Mouse (Mus musculus): ENCODE data around the gene Ctcf.

Ctcf gene

DNA sequence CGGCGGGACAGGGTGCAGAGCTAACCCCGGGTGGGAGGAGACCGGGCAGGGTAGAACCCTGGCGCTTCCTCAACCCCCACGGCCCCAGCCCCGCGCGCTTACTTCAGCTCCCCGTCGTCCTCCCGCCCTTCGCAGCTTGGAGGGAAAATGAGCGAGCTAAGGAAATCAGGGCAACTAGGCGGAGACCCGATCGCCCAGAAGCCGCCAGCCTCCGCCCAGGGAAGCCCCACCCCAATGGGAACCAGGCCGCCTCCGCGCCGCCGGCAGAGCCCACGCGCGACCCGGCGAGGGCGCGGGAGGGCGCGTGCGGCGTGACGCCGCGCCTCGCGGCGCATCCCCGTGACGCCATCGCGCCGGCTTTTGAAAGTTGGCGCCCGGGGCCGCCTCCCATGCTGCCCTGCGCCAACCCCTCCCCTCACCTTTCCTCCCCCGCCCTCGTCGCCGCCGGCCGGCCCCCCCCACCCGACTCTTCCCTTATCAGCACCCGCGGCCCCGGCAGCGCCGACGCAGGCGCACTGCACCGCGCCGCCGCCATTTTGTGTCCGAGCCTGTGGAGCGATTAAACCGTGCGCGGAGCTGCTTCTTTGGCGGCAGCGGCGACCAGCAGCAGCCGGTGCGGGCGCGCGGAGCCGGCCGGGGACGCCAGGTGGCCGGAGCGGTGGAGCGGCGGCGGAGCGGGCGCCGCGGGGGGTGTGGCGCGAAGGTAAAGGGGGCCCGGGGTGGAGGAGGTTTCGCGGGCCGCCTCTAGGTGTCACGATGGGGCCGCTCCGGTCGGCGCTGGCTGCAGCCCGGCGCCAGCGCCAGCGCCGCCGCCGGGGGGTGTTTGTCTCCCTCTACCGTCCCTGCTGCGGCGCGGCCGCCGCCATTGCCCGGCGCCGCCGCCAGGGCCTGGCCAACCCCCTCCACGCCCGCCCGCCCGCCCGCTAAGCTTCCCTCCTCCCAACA is at the start of gene Ctcf:
Gene Ctcf (plus strand): TSS at position 551 of the 945 bp plus-strand sequence.
- in situ Hi-C loops (cut with MboI; ENCODE audit: unreplicated experiment in 2 of 2): loop anchor here in 1 of 2 experiments (5.0 kb wide), 1 partner anchor 51 kb away; the partner anchor contains the start of gene Carmil2

DNA sequence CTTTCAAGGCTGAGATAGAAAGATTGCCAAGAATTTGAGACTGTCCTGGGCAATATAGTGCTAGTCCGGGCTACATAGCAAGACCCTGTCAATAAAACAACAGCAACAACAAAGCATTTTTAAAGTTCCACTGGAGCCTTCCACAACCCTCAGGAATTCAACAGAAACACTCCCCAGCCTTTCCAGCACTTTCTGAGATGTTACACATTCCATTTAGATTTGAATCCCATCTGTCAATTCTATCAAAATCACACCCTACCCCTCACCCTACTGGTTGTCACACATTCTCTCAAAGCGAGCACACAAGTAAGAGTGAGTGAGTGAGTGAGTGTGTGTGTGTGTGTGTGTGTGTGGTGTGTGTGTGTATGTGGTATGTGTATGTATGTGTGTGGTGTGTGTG is 43.9 kb upstream of the Ctcf start:
- in situ Hi-C loops (cut with MboI; ENCODE audit: unreplicated experiment in 2 of 2): no loop called here

DNA sequence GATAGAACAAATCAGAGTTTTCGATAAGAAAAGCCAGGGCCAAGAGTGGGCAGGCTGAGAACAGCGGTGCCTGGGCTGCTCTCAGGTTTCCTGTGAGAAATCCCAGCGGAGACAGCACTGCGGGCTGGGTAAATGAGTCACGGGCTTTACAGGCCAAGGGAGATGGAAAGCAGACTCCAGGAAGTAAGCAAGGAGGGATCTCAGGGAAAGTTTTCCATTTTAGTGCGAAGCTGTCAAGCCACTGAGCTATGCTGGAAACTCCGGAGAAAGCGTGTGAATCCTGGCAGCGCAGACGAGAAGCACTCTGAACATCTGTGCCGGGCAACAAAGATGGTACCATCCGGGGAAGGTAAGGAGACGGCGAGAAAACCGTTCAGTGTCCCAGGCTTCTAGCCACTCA is 42.5 kb upstream of the Ctcf start:
- in situ Hi-C loops (cut with MboI; ENCODE audit: unreplicated experiment in 2 of 2): no loop called here

DNA sequence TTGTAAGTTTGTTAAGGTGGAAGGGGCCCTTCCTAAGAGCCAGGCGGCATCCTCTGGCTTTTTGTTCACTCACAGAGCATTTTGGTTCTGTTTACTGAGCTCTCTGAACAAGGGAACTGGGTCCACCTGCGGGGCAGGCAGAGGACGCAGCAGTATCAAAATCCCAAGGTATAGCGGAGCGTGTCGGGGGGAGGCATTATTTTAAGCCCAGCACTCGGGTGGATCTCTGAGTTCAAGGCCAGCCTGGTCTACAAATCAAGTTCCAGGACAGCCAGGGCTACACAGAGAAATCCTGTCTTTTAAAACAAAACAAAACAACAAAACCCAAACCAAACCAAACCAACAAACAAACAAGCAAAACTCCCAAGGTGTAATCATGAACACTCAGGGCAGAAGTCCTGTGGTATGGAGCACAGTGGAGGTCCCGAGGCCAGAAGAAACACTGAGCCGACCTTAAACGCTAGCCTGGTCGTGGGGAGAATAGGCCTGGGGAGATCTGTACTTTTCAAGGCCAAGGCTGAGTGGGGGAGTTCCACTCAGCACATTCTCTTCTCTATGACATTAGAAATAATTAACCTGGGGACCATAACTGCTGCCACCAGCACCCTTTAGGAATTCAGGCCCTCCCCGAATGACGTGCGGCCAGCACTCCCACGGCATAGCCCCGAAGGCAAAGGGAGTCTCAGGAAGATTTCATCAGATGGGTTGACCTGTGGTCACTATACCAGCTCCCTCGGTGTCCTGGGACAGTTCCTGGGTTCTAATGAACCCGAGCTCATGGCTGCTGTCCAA is 41.7 kb upstream of the Ctcf start:
- in situ Hi-C loops (cut with MboI; ENCODE audit: unreplicated experiment in 2 of 2): loop anchor here (5.0 kb wide), 2 partner anchors 93 to 193 kb away; partner anchors contain the start of gene Carmil2 (in 1 of the 2)

DNA sequence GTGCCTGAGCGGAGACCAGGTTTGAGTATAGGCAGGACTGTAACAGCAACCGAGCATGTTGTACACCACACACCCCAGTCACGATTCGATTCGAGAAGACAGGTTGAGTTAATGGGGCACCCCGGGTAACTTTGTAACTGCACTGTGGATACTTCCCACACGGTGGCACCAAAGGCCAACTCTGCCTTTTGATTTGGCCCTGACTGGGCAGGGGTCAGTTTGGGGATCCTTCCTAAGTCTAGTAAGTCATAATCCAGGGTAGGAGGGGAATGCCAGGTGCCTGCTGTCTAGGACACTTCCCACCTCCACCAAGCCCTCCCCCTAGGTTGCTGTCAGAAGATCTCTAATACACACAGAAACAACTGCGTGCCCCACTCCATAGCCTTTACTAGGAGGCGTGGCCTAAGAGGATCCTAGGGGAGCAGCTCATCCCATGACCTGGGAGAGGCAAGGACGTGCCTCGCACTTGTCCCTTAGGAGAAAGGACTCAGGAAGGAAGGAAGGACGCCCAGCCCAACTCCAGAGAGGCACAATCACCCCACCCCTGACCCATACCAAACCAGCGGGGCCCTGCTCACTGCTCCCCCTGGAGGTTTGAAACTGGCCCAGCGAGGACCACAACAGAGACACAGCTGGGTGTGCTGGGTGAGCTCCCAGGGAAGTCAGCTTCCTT is 39.9 kb upstream of the Ctcf start:
- in situ Hi-C loops (cut with MboI; ENCODE audit: unreplicated experiment in 2 of 2): loop anchor here (5.0 kb wide), 2 partner anchors 91 to 191 kb away; partner anchors contain the start of gene Carmil2 (in 1 of the 2)

DNA sequence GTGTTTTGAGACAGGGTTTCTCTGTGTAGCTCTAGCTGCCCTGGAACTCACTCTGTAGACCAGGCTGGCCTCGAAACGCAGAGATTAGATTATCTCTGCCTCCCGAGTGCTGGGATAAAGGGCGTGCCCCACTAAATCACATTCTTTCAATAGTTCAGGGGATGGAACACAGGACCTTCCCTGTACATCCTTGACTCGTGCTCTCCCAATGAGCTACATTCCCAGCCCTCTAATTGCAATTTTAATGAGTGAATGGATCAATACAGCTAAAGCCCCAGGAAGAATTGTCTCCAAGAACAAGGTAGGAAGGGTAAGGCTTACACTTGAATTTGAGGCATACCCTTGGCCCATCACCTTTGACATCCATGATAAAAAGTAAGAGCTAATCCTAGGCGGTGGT is 37.6 kb upstream of the Ctcf start:
- in situ Hi-C loops (cut with MboI; ENCODE audit: unreplicated experiment in 2 of 2): loop anchor here (5.0 kb wide), 2 partner anchors 89 to 189 kb away; partner anchors contain the start of gene Carmil2 (in 1 of the 2)

DNA sequence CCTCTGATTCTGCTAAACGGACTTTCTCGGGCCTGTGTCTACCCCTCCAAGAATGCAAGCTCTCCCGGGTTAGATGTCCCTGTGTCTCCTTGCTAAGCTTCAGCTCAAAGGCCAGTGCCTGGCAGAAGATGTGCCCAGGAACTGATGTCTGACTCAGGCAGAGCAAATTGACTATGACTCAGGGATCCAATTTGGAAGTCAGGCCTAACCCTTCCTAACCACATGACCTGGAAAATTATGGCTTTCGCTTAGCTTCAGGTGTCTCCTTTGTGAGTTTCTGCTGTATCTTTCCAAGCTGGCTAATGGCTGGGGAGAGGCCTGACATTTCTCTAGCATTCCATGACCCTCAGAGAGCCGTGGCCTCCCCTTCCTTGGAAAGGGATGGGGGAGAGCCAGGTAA is 35.1 kb upstream of the Ctcf start:
- in situ Hi-C loops (cut with MboI; ENCODE audit: unreplicated experiment in 2 of 2): loop anchor here (10.0 kb wide), 2 partner anchors 334 to 454 kb away; partner anchors contain the start of genes Ctrl (in 1 of the 2), Nfatc3 (in 1 of the 2) and Psmb10 (in 1 of the 2)

DNA sequence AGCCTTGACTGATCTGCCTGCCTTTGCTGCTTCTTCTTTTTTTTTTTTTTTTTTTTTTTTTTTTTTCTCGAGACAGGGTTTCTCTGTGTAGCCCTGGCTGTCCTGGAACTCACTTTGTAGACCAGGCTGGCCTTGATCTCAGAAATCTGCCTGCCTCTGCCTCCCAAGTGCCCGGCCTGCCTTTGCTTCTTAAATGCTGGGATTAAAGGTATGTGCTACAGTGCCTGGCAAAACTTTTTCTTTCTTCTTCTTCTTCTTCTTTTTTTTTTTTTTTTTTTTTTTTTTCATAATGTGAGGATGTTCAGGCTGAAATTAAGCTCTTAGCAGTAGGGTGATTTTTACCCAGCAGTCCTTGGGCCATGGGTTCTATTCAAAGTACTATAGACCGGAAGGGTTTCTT is 33.8 kb upstream of the Ctcf start:
- in situ Hi-C loops (cut with MboI; ENCODE audit: unreplicated experiment in 2 of 2): loop anchor here (10.0 kb wide), 2 partner anchors 332 to 452 kb away; partner anchors contain the start of genes Ctrl (in 1 of the 2), Nfatc3 (in 1 of the 2) and Psmb10 (in 1 of the 2)

DNA sequence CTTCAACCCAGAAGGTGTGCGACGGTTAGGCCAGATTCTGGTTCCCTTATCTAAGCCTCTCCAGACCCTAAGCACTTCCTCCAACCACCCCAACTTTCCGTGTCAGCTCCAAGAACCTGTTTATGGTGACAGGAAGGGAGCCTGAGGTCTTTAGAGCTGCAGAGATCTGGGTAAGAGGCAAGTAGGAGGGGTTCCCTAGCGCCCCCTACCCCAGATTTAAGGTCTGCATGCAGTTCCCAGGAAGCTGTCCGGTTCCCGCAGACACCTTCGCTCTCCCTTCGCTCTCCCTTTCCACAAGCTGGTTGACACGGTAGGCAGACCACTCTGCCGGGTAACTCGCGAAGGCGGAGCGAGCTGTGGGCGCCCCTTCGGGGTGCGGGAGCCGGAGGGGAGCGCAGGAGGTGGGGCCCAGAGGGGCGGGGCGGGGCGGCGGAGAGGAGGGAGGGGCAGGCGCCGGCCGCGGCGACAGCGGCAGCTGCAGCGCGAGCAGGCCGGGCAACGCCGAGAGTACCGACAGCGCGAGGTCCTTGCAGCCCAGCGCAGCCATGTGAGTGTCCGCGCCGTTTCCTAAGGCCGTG is 31.5 kb upstream of the Ctcf start, which contains the start of gene Ripor1:
Gene Ripor1 (plus strand): TSS at position 452 of the 578 bp plus-strand sequence.
- in situ Hi-C loops (cut with MboI; ENCODE audit: unreplicated experiment in 2 of 2): loop anchor here (5.0 to 10.0 kb wide), 3 partner anchors 82 to 450 kb away; partner anchors contain the start of genes Carmil2 (in 1 of the 2), Ctrl (in 1 of the 2), Nfatc3 (in 1 of the 2) and Psmb10 (in 1 of the 2)

DNA sequence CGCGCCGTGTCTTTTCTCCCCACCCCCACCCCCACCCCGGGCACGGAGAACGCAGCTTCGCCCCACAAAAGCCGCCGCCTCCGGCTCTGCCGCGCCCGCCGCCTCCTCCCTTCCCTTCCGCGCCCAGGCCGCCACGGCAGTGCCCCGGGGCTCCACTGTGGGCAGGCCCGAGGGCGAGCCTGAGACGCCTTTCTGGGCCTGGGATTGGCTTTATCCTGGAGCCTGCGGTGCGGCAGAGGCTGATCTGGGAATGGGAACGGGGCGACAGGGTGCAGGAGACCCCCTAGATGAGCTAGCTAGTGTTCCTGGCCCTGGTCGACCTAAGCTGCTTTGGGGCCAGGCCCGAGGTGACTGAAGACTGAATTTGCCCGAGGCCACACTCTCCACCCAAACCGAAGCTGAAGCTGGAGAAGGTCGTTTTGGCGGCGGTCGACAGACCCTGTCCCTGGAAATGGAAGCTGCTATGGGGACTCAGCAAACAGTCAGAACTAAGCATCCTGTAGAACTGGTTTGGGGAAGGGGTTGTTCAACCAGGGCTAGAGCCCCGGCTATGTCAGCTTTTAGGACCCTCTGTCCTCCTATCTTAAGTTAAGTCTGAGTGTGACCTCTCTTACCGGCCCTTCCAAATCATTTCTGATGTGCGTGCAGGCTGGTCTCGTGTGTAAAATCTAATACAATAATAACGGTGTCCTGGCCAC is 30.7 kb upstream of the Ctcf start:
- in situ Hi-C loops (cut with MboI; ENCODE audit: unreplicated experiment in 2 of 2): loop anchor here (5.0 to 10.0 kb wide), 3 partner anchors 82 to 449 kb away; partner anchors contain the start of genes Carmil2 (in 1 of the 2), Ctrl (in 1 of the 2), Nfatc3 (in 1 of the 2) and Psmb10 (in 1 of the 2)

DNA sequence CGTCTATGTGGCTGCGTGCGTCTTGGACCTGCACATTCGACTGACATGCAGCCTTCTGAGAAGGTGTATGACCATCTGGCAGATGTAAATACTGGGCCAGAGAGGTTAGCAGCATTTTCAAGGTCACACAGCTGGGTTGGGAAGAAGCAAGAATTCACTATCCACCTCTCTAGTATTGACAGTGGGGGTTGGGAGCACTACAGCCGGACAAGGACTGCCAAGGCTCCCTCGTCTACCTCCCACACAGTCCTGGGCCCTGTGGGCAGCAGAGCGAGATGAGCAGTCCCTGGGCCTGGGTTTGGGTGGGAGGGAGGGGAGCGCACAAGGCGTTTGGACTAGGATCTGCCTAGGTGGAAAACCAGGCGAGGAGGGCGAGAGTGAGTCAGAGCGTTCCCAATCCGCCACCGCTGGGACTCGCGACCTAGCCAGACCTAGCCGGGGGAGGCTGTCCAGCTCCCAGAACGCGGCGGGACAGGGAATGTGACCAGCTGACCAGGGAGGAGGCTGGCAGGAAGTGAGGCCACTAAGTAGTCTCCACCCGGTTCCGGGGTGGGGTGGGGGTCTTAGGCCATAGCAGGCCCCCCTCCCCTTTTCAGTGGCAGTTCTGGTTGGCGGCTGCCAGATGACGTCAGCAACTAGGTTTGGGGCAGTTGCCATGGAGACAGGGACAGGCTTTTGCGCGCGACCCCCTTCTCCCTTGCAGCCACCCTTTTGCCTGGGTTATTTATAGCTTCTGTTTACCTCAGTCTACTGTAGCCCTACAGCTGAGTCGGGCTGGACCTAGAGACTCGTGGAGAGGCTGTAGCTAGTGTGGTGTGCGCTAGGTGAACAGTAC is 30.0 kb upstream of the Ctcf start:
- in situ Hi-C loops (cut with MboI; ENCODE audit: unreplicated experiment in 2 of 2): loop anchor here (5.0 to 10.0 kb wide), 3 partner anchors 81 to 448 kb away; partner anchors contain the start of genes Carmil2 (in 1 of the 2), Ctrl (in 1 of the 2), Nfatc3 (in 1 of the 2) and Psmb10 (in 1 of the 2)

DNA sequence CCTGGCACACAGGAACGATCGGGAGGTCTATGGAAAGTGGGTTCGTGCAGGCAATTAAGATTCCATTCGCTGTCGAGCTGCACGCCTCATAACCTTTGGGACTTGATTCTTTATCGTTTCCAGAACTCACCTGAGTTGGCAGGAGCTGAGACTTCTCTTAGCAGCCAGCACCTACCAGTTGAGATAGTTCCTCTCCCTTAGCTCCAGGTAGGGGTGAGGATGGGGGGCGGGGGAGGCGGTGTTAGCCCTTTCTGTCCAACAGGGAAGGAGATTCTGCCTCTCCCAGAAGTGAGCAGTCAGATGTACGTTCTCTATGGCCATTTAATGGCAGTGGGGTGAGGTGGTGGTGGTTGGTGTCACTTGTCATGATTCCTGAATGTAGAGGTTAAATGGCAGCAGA is 29.3 kb upstream of the Ctcf start:
- in situ Hi-C loops (cut with MboI; ENCODE audit: unreplicated experiment in 2 of 2): loop anchor here (5.0 to 10.0 kb wide), 3 partner anchors 80 to 448 kb away; partner anchors contain the start of genes Carmil2 (in 1 of the 2), Ctrl (in 1 of the 2), Nfatc3 (in 1 of the 2) and Psmb10 (in 1 of the 2)

DNA sequence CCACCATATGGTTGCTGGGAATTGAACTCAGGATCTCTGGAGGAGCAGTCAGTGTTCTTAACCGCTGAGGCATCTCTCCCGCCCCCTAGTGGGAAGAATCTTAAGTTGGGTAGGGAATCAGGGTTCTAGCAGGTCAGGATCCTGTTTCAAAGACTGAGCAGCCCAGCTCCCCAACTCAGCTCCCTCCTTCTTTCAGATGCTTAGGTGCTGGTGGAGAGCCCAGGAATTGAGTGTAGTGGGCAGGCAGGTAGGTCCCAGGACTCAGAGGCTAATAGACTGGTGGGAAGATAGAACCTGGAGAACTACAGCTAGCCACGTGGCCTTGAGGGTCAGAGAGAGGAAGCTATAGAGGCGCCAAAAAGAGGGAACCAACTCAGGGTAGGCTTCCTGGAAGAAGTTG is 28.7 kb upstream of the Ctcf start:
- in situ Hi-C loops (cut with MboI; ENCODE audit: unreplicated experiment in 2 of 2): loop anchor here (5.0 to 10.0 kb wide), 3 partner anchors 80 to 447 kb away; partner anchors contain the start of genes Carmil2 (in 1 of the 2), Ctrl (in 1 of the 2), Nfatc3 (in 1 of the 2) and Psmb10 (in 1 of the 2)

DNA sequence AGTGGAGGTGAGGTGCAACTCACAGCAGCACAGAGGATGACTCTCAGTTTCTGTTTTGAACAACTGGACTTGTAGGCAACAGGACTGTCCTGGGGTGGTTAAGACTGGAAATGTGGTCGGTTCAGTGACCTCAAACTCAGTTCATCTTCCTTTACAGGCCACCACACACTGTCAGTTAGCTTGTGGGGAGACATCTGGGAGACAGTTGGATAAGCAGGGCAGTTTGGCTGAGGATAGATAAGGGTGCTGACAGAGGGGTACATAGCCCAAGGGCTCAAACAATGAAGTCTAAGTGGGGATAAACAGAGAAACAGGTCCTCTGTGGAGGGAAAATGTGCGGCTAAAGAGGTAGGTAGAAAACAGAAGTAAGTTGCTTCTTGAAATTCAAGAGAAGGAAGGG is 27.0 kb upstream of the Ctcf start:
- in situ Hi-C loops (cut with MboI; ENCODE audit: unreplicated experiment in 2 of 2): loop anchor here (5.0 to 10.0 kb wide), 3 partner anchors 78 to 445 kb away; partner anchors contain the start of genes Carmil2 (in 1 of the 2), Ctrl (in 1 of the 2), Nfatc3 (in 1 of the 2) and Psmb10 (in 1 of the 2)

DNA sequence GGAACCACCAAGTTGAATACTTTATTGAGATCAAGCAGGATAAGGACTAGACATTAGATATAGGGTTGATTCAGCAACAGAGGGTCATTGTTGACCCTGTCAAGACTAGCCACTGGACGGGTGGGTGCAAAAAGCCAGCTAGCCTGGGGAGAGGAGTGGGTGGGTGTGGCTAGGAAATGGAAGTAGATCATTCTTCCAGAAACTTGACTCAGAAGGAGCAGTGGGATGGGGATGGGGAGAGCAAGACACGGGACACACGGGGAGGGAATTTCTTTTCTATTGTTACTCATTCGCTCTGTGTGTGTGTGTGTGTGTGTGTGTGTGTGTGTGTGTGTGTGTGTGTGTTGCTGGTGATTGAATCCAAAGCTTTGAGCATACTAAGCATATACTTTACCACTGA is 26.6 kb upstream of the Ctcf start:
- in situ Hi-C loops (cut with MboI; ENCODE audit: unreplicated experiment in 2 of 2): loop anchor here (5.0 to 10.0 kb wide), 3 partner anchors 78 to 445 kb away; partner anchors contain the start of genes Carmil2 (in 1 of the 2), Ctrl (in 1 of the 2), Nfatc3 (in 1 of the 2) and Psmb10 (in 1 of the 2)

DNA sequence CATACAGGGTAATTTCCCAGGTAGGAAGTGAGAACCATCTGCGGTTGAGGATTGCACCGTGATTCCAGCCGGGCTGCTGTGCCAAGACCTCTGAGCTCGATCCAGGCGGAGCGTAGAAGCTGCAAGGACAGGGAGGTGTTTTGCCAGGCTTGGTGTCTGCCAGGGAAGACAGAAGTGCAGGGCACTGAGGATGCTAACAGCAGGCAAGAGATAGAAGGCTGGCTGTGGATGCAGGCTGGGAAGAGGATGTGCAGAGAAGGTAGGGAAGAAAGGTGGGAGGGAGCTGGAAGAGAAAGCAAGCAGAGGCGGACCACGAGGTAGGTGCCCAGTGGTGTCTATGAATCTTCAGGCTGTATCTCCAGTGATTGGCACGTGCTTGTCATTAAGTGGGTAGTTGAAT is 24.5 kb upstream of the Ctcf start:
- in situ Hi-C loops (cut with MboI; ENCODE audit: unreplicated experiment in 2 of 2): no loop called here

DNA sequence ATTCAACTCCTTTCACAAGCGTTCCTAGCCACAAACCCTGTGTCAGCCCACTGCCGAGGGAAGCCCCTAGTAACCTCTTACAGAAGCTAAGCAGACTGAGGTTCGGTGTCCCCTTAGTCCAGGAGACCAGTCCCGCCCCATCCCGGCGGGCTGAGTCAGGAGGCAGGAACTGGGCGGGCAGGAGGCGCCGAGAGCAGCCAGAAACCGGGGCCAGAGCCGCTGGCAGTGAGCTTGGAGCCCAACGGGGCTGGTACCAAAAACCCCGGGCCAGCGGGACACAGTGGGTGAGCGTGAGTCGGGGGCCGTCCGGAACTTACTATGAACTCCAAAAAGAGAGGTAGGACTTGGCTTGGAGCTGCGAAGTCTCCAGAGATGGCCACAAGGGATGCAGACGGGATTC is 23.3 kb upstream of the Ctcf start:
- in situ Hi-C loops (cut with MboI; ENCODE audit: unreplicated experiment in 2 of 2): no loop called here

All from v-Abl transformed pro-B cells (cell line).